Mouse (Mus musculus): ENCODE data around the gene Ttc28. TPM values are rescaled to one million over a fixed set of nuclear protein-coding genes. Genes with fewer than 3 reads are reported as not detected.
"Not testable (repeated sequence)": the region's sequence is repeated elsewhere in the genome, so short reads cannot be mapped to it uniquely, and the experiment has no call there.

The Ttc28 gene
- total RNA-seq, 2 experiments from 2014 or later = 20.5 to 21.6 TPM

GRCm38 (mm10) chr5:111247571-111248265, 368.1 kb downstream of the Ttc28 start:
- DNase-seq = peak in 1 of 2 experiments; percentile 60
- intact Hi-C loops (cut with DNase I) = no loop called here

- intact Hi-C loops (cut with DNase I) = no loop called here
Measured at GRCm38 (mm10) chr5:111252147-111252546, 372.5 kb downstream of the Ttc28 start.

GRCm38 (mm10) chr5:111254362-111254761, 374.8 kb downstream of the Ttc28 start:
- intact Hi-C loops (cut with DNase I) = no loop called here
- DNase-seq = no peak

More at GRCm38 (mm10) chr5:111252147-111252546, 372.5 kb downstream of the Ttc28 start:
- DNase-seq = no peak

GRCm38 (mm10) chr5:111254781-111255180, 375.2 kb downstream of the Ttc28 start:
- intact Hi-C loops (cut with DNase I) = loop anchor here (5.0 kb wide), 2 partner anchors 272 to 417 kb away; partner anchors contain the start of genes Chek2 and Hscb
- no peak for DNase-seq

DNA sequence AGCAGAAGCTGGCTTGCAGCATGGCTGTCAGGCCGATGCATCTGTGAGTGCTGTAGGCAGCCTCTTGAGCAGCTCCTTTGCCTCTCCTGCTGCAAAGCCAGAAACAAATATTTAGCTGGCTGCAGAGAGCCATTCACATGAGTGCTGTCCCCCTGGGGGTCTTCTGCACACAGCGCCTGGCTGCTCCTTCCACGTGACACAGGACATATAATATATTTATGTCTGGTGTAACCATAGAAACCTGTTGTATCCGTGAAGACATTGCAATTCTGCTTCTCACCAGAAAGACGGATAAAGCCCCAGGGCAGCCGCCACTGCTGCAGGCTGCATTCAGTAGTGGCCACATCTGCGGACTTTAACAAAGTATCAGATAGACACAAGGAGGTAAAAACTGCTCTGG, 376.6 kb downstream of the Ttc28 start:
- DNase-seq = no peak
- intact Hi-C loops (cut with DNase I) = loop anchor here (2.0 to 5.0 kb wide), 4 partner anchors 27 to 419 kb away; partner anchors contain the start of genes Chek2 and Hscb

DNA sequence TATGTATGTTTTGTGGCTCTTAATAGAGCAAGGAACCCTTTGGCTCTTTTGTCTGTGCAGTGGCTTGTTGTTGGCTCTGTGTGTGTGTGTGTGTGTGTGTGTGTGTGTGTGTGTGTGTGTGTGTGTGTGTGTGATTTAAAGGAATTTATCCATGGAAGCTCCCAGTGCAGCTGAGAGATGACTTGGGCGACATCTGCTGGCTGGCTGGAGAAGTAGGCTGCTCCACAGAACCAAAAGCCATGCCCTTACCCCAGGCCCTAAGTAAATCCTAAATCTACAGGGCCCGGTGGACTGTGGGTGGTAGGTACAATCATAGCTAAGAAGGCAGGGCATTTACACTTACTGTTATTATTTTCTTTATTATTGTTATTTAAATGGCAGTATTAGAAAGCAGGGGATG, 377.5 kb downstream of the Ttc28 start:
- intact Hi-C loops (cut with DNase I) = loop anchor here (2.0 to 5.0 kb wide), 4 partner anchors 28 to 420 kb away; partner anchors contain the start of genes Chek2 and Hscb
- peak; percentile 79 to 85 for DNase-seq

GRCm38 (mm10) chr5:111261162-111261561, 381.6 kb downstream of the Ttc28 start:
- DNase-seq; intact Hi-C loops (cut with DNase I): not testable (repeated sequence)

- intact Hi-C loops (cut with DNase I) = no loop called here
- DNase-seq = peak; percentile 50 to 58
Measured at GRCm38 (mm10) chr5:111261733-111262573, 382.4 kb downstream of the Ttc28 start.

GRCm38 (mm10) chr5:111262574-111263239, 383.1 kb downstream of the Ttc28 start:
- intact Hi-C loops (cut with DNase I) = no loop called here
- DNase-seq = peak; percentile 47 to 61

- DNase-seq = peak in 1 of 2 experiments; percentile 49
- intact Hi-C loops (cut with DNase I) = no loop called here
Measured at GRCm38 (mm10) chr5:111263370-111263769, 383.8 kb downstream of the Ttc28 start.

GRCm38 (mm10) chr5:111264488-111264887, 384.9 kb downstream of the Ttc28 start:
- DNase-seq = no peak
- intact Hi-C loops (cut with DNase I) = no loop called here

- intact Hi-C loops (cut with DNase I) = loop anchor here (5.0 kb wide), 1 partner anchor 344 kb away; no protein-coding TSS in a partner anchor
- no peak for DNase-seq
Measured at GRCm38 (mm10) chr5:111266658-111267057, 387.1 kb downstream of the Ttc28 start.

DNA sequence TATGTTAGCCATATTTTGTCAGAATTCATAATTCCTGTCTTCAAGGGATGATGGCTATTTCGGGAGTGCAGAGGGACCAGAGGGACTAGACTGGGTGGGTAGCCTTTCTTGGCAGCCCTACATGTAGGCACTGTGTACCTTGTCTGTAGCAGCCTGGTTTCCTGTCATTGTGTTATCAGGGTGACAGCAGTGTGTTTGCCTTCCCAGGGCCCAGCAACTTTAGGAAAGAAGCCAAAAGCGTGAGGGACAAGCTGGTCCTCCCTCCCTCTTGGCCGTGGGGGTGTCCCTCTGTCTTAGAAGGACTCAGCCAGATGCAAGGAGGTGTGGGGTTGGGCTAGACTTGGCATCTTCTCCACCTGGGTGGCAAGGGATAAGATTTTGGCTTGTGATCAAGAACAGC, 387.5 kb downstream of the Ttc28 start:
- DNase-seq = peak in 1 of 2 experiments; percentile 51
- intact Hi-C loops (cut with DNase I) = loop anchor here (5.0 kb wide), 1 partner anchor 345 kb away; no protein-coding TSS in a partner anchor

DNA sequence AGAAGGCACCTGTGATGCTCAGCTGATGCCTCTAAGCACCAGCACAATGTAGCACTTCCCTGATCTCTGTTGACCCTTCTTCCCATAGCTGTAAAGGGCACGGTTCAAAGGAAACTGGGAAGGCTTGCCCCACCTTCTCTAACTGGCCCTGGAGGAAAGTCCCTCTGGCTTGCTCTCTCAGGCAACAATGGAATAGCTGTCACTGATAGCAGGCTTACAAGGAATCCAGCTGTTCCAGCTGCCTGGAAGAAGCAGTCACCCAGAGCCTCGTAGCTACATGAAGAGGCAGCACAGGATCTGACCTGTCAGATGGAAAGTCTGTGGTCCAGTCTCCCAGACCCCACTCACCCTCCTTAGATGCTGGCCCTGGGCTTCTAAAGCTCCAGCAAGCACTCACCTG, 389.2 kb downstream of the Ttc28 start:
- DNase-seq = no peak
- intact Hi-C loops (cut with DNase I) = loop anchor here (5.0 kb wide), 1 partner anchor 347 kb away; no protein-coding TSS in a partner anchor

- intact Hi-C loops (cut with DNase I) = loop anchor here (5.0 kb wide), 2 partner anchors 347 to 482 kb away; no protein-coding TSS in a partner anchor
- DNase-seq = peak; percentile 83 to 91
Measured at GRCm38 (mm10) chr5:111269613-111270205, 390.1 kb downstream of the Ttc28 start.

- no peak for DNase-seq
- intact Hi-C loops (cut with DNase I) = loop anchor here (5.0 kb wide), 1 partner anchor 483 kb away; no protein-coding TSS in a partner anchor
Measured at GRCm38 (mm10) chr5:111270246-111271002, 390.8 kb downstream of the Ttc28 start.

- DNase-seq = peak; percentile 87 to 94
- intact Hi-C loops (cut with DNase I) = loop anchor here (1.0 to 5.0 kb wide), 3 partner anchors 68 to 879 kb away; no protein-coding TSS in a partner anchor
Measured at GRCm38 (mm10) chr5:111273589-111273988, 394.0 kb downstream of the Ttc28 start.

- intact Hi-C loops (cut with DNase I) = loop anchor here (5.0 kb wide), 1 partner anchor 488 kb away; no protein-coding TSS in a partner anchor
Measured at GRCm38 (mm10) chr5:111274948-111275347, 395.3 kb downstream of the Ttc28 start.

More at GRCm38 (mm10) chr5:111274948-111275347, 395.3 kb downstream of the Ttc28 start:
- DNase-seq = no peak

Measured in heart, postnatal 14 days (tissue).